Mouse (Mus musculus) MEL (cell line): ENCODE results near the gene Sgca. TPM values are rescaled to one million over a fixed set of nuclear protein-coding genes. Genes with fewer than 3 reads are reported as not detected.
A peak's percentile ranks its signal among the peaks of the same experiment; 100 is the strongest.

Experiments
- DNase-seq: peaks from one replicate; pipeline ENCODE4 v3.0.0; 2011; ENCODE audit warnings: low read depth, low spot score
- H3K27ac ChIP-seq: 2 replicates; pipeline ENCODE4 v1.5.1; 2012; ENCODE audit warnings: low read depth, mild to moderate bottlenecking, control low read depth, low read length, moderate library complexity; ENCODE audit not compliant: control insufficient read depth
- H3K27me3 ChIP-seq, 2 experiments: fragments of 150-350 bp in 1 of 2; sonication (generic) in 1 of 2; 2 replicates each; pipeline ENCODE4 v1.6.1; 2012; ENCODE audit warnings: low read length in 2 of 2, mild to moderate bottlenecking in 2 of 2, improper control_type of control experiment in 1 of 2, moderate library complexity in 1 of 2; ENCODE audit not compliant: insufficient read depth in 2 of 2, control insufficient read depth in 1 of 2
- H3K36me3 ChIP-seq, 2 experiments: 2 replicates each; pipeline ENCODE4 v1.6.1; 2012 to 2014; ENCODE audit warnings: low read length in 2 of 2, improper control_type of control experiment in 1 of 2, inconsistent platforms in 1 of 2, mild to moderate bottlenecking in 1 of 2; ENCODE audit not compliant: insufficient read depth in 2 of 2, control insufficient read depth in 1 of 2
- H3K4me1 ChIP-seq, 2 experiments: fragments of 150-350 bp in 1 of 2; sonication (generic) in 1 of 2; 2 replicates each; pipeline ENCODE4 v1.6.1; 2012; ENCODE audit warnings: low read length in 2 of 2, improper control_type of control experiment in 1 of 2, mild to moderate bottlenecking in 1 of 2; ENCODE audit not compliant: insufficient read depth in 2 of 2, control insufficient read depth in 1 of 2
- H3K4me3 ChIP-seq, 2 experiments: fragments of 150-350 bp in 1 of 2; sonication (generic) in 1 of 2; 2 replicates each; pipeline ENCODE4 v1.5.1; 2012; ENCODE audit warnings: low read depth in 2 of 2, low read length in 2 of 2, mild to moderate bottlenecking in 2 of 2, moderate library complexity in 2 of 2, control low read depth in 1 of 2, improper control_type of control experiment in 1 of 2; ENCODE audit not compliant: control insufficient read depth in 1 of 2, insufficient read depth in 1 of 2
- H3K79me2 ChIP-seq: 2 replicates; pipeline ENCODE4 v1.6.1; 2012; ENCODE audit warnings: mild to moderate bottlenecking, low read length, moderate library complexity; ENCODE audit not compliant: control insufficient read depth, poor library complexity, insufficient read depth
- H3K9ac ChIP-seq: 2 replicates; pipeline ENCODE4 v1.6.1; 2012; ENCODE audit warnings: low read depth, mild to moderate bottlenecking, control low read depth, low read length, moderate library complexity; ENCODE audit not compliant: control insufficient read depth, poor library complexity, severe bottlenecking
- H3K9me3 ChIP-seq: fragments of 150-350 bp; sonication (generic); replicated peaks from 2 replicates; pipeline ENCODE4 v1.6.1; 2012; ENCODE audit warnings: mild to moderate bottlenecking, low read length, improper control_type of control experiment, moderate library complexity; ENCODE audit not compliant: insufficient read depth
- BHLHE40 ChIP-seq: IDR thresholded peaks from 2 replicates; pipeline ENCODE4 v1.6.1; 2012; ENCODE audit warnings: low read depth, mild to moderate bottlenecking, inconsistent platforms, low read length, improper control_type of control experiment, borderline replicate concordance
- CHD1 ChIP-seq: IDR thresholded peaks from 2 replicates; pipeline ENCODE4 v1.6.1; 2012; ENCODE audit warnings: low read depth, mild to moderate bottlenecking, inconsistent platforms, low read length, improper control_type of control experiment
- CHD2 ChIP-seq: IDR thresholded peaks from 2 replicates; pipeline ENCODE4 v1.6.1; 2011; ENCODE audit warnings: low read length, improper control_type of control experiment
- CTCF ChIP-seq, 3 experiments: IDR thresholded peaks in 2 of 3; conservative IDR thresholded peaks in 1 of 3; 2 replicates each; pipeline ENCODE4 v1.5.1; 2011 to 2012; ENCODE audit warnings: low read length in 3 of 3, low read depth in 2 of 3, mild to moderate bottlenecking in 2 of 3, improper control_type of control experiment in 1 of 3, inconsistent platforms in 1 of 3, mixed read lengths in 1 of 3, moderate library complexity in 1 of 3; ENCODE audit not compliant: control insufficient read depth in 1 of 3, insufficient read depth in 1 of 3, poor library complexity in 1 of 3, severe bottlenecking in 1 of 3
- E2F4 ChIP-seq: IDR thresholded peaks from 2 replicates; pipeline ENCODE4 v1.6.1; 2011; ENCODE audit warnings: low read depth, low read length, improper control_type of control experiment, borderline replicate concordance
- ELF1 ChIP-seq: IDR thresholded peaks from 2 replicates; pipeline ENCODE4 v1.6.1; 2014; ENCODE audit warnings: low read depth, mild to moderate bottlenecking, inconsistent platforms, low read length, improper control_type of control experiment, moderate library complexity
- EP300 ChIP-seq, 2 experiments: IDR thresholded peaks; 2 replicates each; pipeline ENCODE4 v1.6.1; 2011; ENCODE audit warnings: improper control_type of control experiment in 2 of 2, low read length in 2 of 2, low read depth in 1 of 2, mild to moderate bottlenecking in 1 of 2
- ETS1 ChIP-seq: IDR thresholded peaks from 2 replicates; pipeline ENCODE4 v1.6.1; 2012; ENCODE audit warnings: low read depth, mild to moderate bottlenecking, inconsistent platforms, low read length, improper control_type of control experiment, moderate library complexity
- GABPA ChIP-seq: IDR thresholded peaks from 2 replicates; pipeline ENCODE4 v1.6.1; 2012; ENCODE audit warnings: low read depth, mild to moderate bottlenecking, inconsistent platforms, low read length, improper control_type of control experiment, moderate library complexity
- GATA1 ChIP-seq: IDR thresholded peaks from 2 replicates; pipeline ENCODE4 v1.6.1; 2011; ENCODE audit warnings: low read depth, low read length, improper control_type of control experiment
- HCFC1 ChIP-seq: IDR thresholded peaks from 2 replicates; pipeline ENCODE4 v1.6.1; 2012; ENCODE audit warnings: low read depth, mild to moderate bottlenecking, inconsistent platforms, low read length, improper control_type of control experiment, moderate library complexity
- JUND ChIP-seq: IDR thresholded peaks from 2 replicates; pipeline ENCODE4 v1.6.1; 2011; ENCODE audit warnings: low read depth, mild to moderate bottlenecking, improper control_type of control experiment, low read length
- KAT2A ChIP-seq: conservative IDR thresholded peaks from 2 replicates; pipeline ENCODE4 v1.6.1; 2012; ENCODE audit warnings: low read depth, low read length, improper control_type of control experiment, inconsistent platforms
- MAFK ChIP-seq: IDR thresholded peaks from 2 replicates; pipeline ENCODE4 v1.6.1; 2011; ENCODE audit warnings: low read depth, mild to moderate bottlenecking, low read length, improper control_type of control experiment, borderline replicate concordance
- MAX ChIP-seq: IDR thresholded peaks from 2 replicates; pipeline ENCODE4 v1.6.1; 2011; ENCODE audit warnings: low read length, improper control_type of control experiment
- MAZ ChIP-seq: IDR thresholded peaks from 2 replicates; pipeline ENCODE4 v1.6.1; 2012; ENCODE audit warnings: low read depth, mild to moderate bottlenecking, inconsistent platforms, low read length, improper control_type of control experiment
- MEF2A ChIP-seq: IDR thresholded peaks from 2 replicates; pipeline ENCODE4 v1.6.1; 2014; ENCODE audit warnings: low read depth, mild to moderate bottlenecking, inconsistent platforms, low read length, improper control_type of control experiment; ENCODE audit not compliant: poor library complexity, insufficient replicate concordance, severe bottlenecking; ENCODE audit errors: extremely low read depth
- MXI1 ChIP-seq: IDR thresholded peaks from 2 replicates; pipeline ENCODE4 v1.6.1; 2011; ENCODE audit warnings: mild to moderate bottlenecking, low read depth, low read length, improper control_type of control experiment
- MYB ChIP-seq: IDR thresholded peaks from 2 replicates; pipeline ENCODE4 v1.6.1; 2011; ENCODE audit warnings: mild to moderate bottlenecking, low read depth, low read length, improper control_type of control experiment
- MYC ChIP-seq: IDR thresholded peaks from 2 replicates; pipeline ENCODE4 v1.6.1; 2011; ENCODE audit warnings: low read depth, mild to moderate bottlenecking, low read length, improper control_type of control experiment, moderate library complexity
- NELFE ChIP-seq: IDR thresholded peaks from 2 replicates; pipeline ENCODE4 v1.6.1; 2011; ENCODE audit warnings: low read depth, low read length, improper control_type of control experiment
- NRF1 ChIP-seq: IDR thresholded peaks from 2 replicates; pipeline ENCODE4 v1.6.1; 2014; ENCODE audit warnings: low read depth, mild to moderate bottlenecking, inconsistent platforms, low read length, improper control_type of control experiment, moderate library complexity; ENCODE audit not compliant: poor library complexity, insufficient read depth, severe bottlenecking
- POLR2A ChIP-seq, 2 experiments: IDR thresholded peaks; 2 replicates each; pipeline ENCODE4 v1.6.1; 2011 to 2012; ENCODE audit warnings: low read length in 2 of 2, mild to moderate bottlenecking in 2 of 2, control low read depth in 1 of 2, improper control_type of control experiment in 1 of 2, low read depth in 1 of 2, moderate library complexity in 1 of 2; ENCODE audit not compliant: control insufficient read depth in 1 of 2, insufficient read depth in 1 of 2, poor library complexity in 1 of 2
- POLR2AphosphoS2 ChIP-seq: IDR thresholded peaks from 2 replicates; pipeline ENCODE4 v1.6.1; 2011; ENCODE audit warnings: low read length, improper control_type of control experiment
- POLR2AphosphoS5 ChIP-seq: IDR thresholded peaks from 2 replicates; pipeline ENCODE4 v1.6.1; 2012; ENCODE audit warnings: low read depth, borderline replicate concordance, mild to moderate bottlenecking, inconsistent platforms, low read length, moderate library complexity, mixed read lengths
- RAD21 ChIP-seq: IDR thresholded peaks from 2 replicates; pipeline ENCODE4 v1.6.1; 2011; ENCODE audit warnings: mild to moderate bottlenecking, low read depth, low read length, improper control_type of control experiment
- RCOR1 ChIP-seq: IDR thresholded peaks from 2 replicates; pipeline ENCODE4 v1.6.1; 2012; ENCODE audit warnings: low read depth, mild to moderate bottlenecking, inconsistent platforms, low read length, improper control_type of control experiment
- SIN3A ChIP-seq: IDR thresholded peaks from 2 replicates; pipeline ENCODE4 v1.6.1; 2012; ENCODE audit warnings: low read length, improper control_type of control experiment, inconsistent platforms
- SMC3 ChIP-seq: IDR thresholded peaks from 2 replicates; pipeline ENCODE4 v1.6.1; 2011; ENCODE audit warnings: low read depth, low read length, improper control_type of control experiment
- TAL1 ChIP-seq: IDR thresholded peaks from 2 replicates; pipeline ENCODE4 v1.6.1; 2012; ENCODE audit warnings: mild to moderate bottlenecking, inconsistent platforms, low read length, moderate library complexity, mixed read lengths
- TCF12 ChIP-seq: IDR thresholded peaks from 2 replicates; pipeline ENCODE4 v1.6.1; 2014; ENCODE audit warnings: low read depth, mild to moderate bottlenecking, inconsistent platforms, low read length, improper control_type of control experiment, moderate library complexity
- UBTF ChIP-seq: IDR thresholded peaks from 2 replicates; pipeline ENCODE4 v1.6.1; 2012; ENCODE audit warnings: low read depth, mild to moderate bottlenecking, inconsistent platforms, low read length, improper control_type of control experiment, moderate library complexity, borderline replicate concordance; ENCODE audit not compliant: insufficient read depth
- USF1 ChIP-seq: IDR thresholded peaks from 2 replicates; pipeline ENCODE4 v1.6.1; 2014; ENCODE audit warnings: low read depth, mild to moderate bottlenecking, inconsistent platforms, low read length, improper control_type of control experiment, moderate library complexity
- USF2 ChIP-seq, 2 experiments: IDR thresholded peaks; 2 replicates each; pipeline ENCODE4 v1.6.1; 2011 to 2012; ENCODE audit warnings: improper control_type of control experiment in 2 of 2, low read length in 2 of 2, borderline replicate concordance in 1 of 2, inconsistent platforms in 1 of 2, low read depth in 1 of 2, mild to moderate bottlenecking in 1 of 2; ENCODE audit not compliant: insufficient read depth in 1 of 2
- ZC3H11A ChIP-seq: IDR thresholded peaks from 2 replicates; pipeline ENCODE4 v1.6.1; 2012; ENCODE audit warnings: low read depth, mild to moderate bottlenecking, inconsistent platforms, low read length, improper control_type of control experiment
- ZKSCAN1 ChIP-seq: IDR thresholded peaks from 2 replicates; pipeline ENCODE4 v1.6.1; 2012; ENCODE audit warnings: low read depth, mild to moderate bottlenecking, inconsistent platforms, low read length, improper control_type of control experiment, moderate library complexity
- ZMIZ1 ChIP-seq: IDR thresholded peaks from 2 replicates; pipeline ENCODE4 v1.6.1; 2012; ENCODE audit warnings: low read depth, mild to moderate bottlenecking, inconsistent platforms, low read length, improper control_type of control experiment, moderate library complexity
- ZNF384 ChIP-seq: IDR thresholded peaks from 2 replicates; pipeline ENCODE4 v1.6.1; 2012; ENCODE audit warnings: low read depth, mild to moderate bottlenecking, inconsistent platforms, low read length, improper control_type of control experiment
- polyA plus RNA-seq, 2 experiments: library from polyadenylated mRNA; stranded (reverse) in 1 of 2; unstranded in 1 of 2; fragments of >175 nt in 1 of 2; fragments of >200 nt in 1 of 2; gene quantifications; 2 replicates each; pipeline versions ENCODE4 v1.2.1 to v1.2.4; 2012; ENCODE audit warnings: low replicate concordance in 2 of 2, low read depth in 1 of 2; ENCODE audit not compliant: insufficient read length in 2 of 2, insufficient read depth in 1 of 2, missing spikeins in 1 of 2
- total RNA-seq: library from RNA; depleted of rRNA; stranded (reverse); fragments of 300-350 nt; gene quantifications from 2 replicates; pipeline ENCODE4 v1.2.3, GENCODE M21; 2012

Sgca gene
- total and polyA plus RNA-seq, 3 experiments: not detected

- H3K27ac ChIP-seq: no peak overlapping the region
- no peaks in the 10 kb centered on the region for H3K36me3 ChIP-seq
- peaks cover 6 to 12% of the 10 kb centered on the region in 2 experiments for H3K27me3 ChIP-seq
- H3K9ac ChIP-seq: 0 out of 2 replicates have a peak overlapping the region, but pooled peaks have one; percentile 35
- no peaks in the 10 kb centered on the region for H3K9me3 ChIP-seq
- DNase-seq: peak; percentile 93
- H3K4me1 ChIP-seq: peaks cover 0 to 9% of the 10 kb centered on the region in 2 experiments; a peak in 3 of 4 replicates
- no peaks in the 10 kb centered on the region for H3K79me2 ChIP-seq
- H3K4me3 ChIP-seq: peak overlapping the region; percentile 59 to 82; a peak in 3 of 4 replicates
- TF ChIP-seq SIN3A (no peak), E2F4 (no peak), NELFE (no peak), TCF12 (no peak), MAZ (no peak), ETS1 (no peak), ZKSCAN1 (no peak), POLR2A (IDR thresholded peaks at IDR 0.05; ENCODE audit: control insufficient read depth in 1 of 2, insufficient read depth in 1 of 2, low read depth in 1 of 2, low read length in 2 of 2, poor library complexity in 1 of 2) (no peak), HCFC1 (0 out of 2 replicates have a peak, but pooled peaks have one; percentile 14), ELF1 (no peak), CHD1 (no peak), MAX (no peak), KAT2A (no peak), UBTF (no peak), EP300 (IDR thresholded peaks at IDR 0.05; ENCODE audit: low read depth in 1 of 2, low read length in 2 of 2) (no peak), GATA1 (no peak), SMC3 (peak; percentile 72), MXI1 (peak; percentile 13; the same call in 1 of the 2 replicates), RAD21 (peak; percentile 82), RCOR1 (no peak), ZMIZ1 (no peak), ZNF384 (no peak), POLR2AphosphoS2 (no peak), GABPA (no peak), MAFK (no peak), BHLHE40 (no peak), USF1 (no peak), TAL1 (no peak), ZC3H11A (0 out of 2 replicates have a peak, but pooled peaks have one; percentile 36), CTCF (IDR thresholded peaks at IDR 0.05 in 2 of 3, conservative IDR thresholded peaks at IDR 0.05 in 1 of 3; ENCODE audit: control insufficient read depth in 1 of 3, insufficient read depth in 1 of 3, low read depth in 2 of 3, low read length in 3 of 3, poor library complexity in 1 of 3, severe bottlenecking in 1 of 3) (peak; percentile 88 to 96 (median 90)), MEF2A (no peak), POLR2AphosphoS5 (no peak), JUND (no peak), MYB (no peak), NRF1 (no peak), USF2 (IDR thresholded peaks at IDR 0.05; ENCODE audit: borderline replicate concordance in 1 of 2, insufficient read depth in 1 of 2, low read depth in 1 of 2, low read length in 2 of 2) (no peak), CHD2 (no peak), MYC (no peak)
These were observed 39.3 kb downstream of the Sgca start for GRCm38 (mm10) chr11:94936851-94937295.
